Mouse (Mus musculus) liver, adult 2 months (tissue): ENCODE results near the gene Mmp15. TPM values are rescaled to one million over a fixed set of nuclear protein-coding genes. Genes with fewer than 3 reads are reported as not detected.

Experiments
- DNase-seq: peaks from one replicate; pipeline ENCODE4 v3.0.0-alpha.2; 2011; ENCODE audit warnings: low read depth, low spot score; ENCODE audit errors: extremely low read depth
- H3K27ac ChIP-seq: fragments of 200-500 bp; replicated peaks from 2 replicates; pipeline ENCODE4 v1.5.1; 2012; ENCODE audit warnings: low read depth, mild to moderate bottlenecking, control low read depth, inconsistent platforms, low read length; ENCODE audit not compliant: insufficient read depth
- H3K27me3 ChIP-seq: fragments of 200-500 bp; 2 replicates; pipeline ENCODE4 v1.6.1; 2012; ENCODE audit warnings: mild to moderate bottlenecking, moderate library complexity, low read length, inconsistent platforms; ENCODE audit not compliant: control insufficient read depth, insufficient read depth
- H3K36me3 ChIP-seq: fragments of 200-500 bp; 2 replicates; pipeline ENCODE4 v1.6.1; 2012; ENCODE audit warnings: low read length, inconsistent platforms; ENCODE audit not compliant: control insufficient read depth, insufficient read depth
- H3K4me1 ChIP-seq: fragments of 200-500 bp; 2 replicates; pipeline ENCODE4 v1.6.1; 2011; ENCODE audit warnings: low read length; ENCODE audit not compliant: control insufficient read depth, insufficient read depth
- H3K4me3 ChIP-seq: fragments of 200-500 bp; 2 replicates; pipeline ENCODE4 v1.5.1; 2011; ENCODE audit warnings: low read depth, mild to moderate bottlenecking, control low read depth, low read length, moderate library complexity; ENCODE audit not compliant: insufficient read depth
- H3K79me2 ChIP-seq: fragments of 200-500 bp; 2 replicates; pipeline ENCODE4 v1.6.1; 2012; ENCODE audit warnings: inconsistent platforms, mild to moderate bottlenecking, low read length, moderate library complexity; ENCODE audit not compliant: control insufficient read depth, insufficient read depth
- H3K9ac ChIP-seq: fragments of 200-500 bp; 2 replicates; pipeline ENCODE4 v1.6.1; 2012; ENCODE audit warnings: low read depth, mild to moderate bottlenecking, control low read depth, inconsistent platforms, low read length
- CTCF ChIP-seq: fragments of 200-500 bp; IDR thresholded peaks from 2 replicates; pipeline ENCODE4 v1.5.1; 2011; ENCODE audit warnings: low read depth, low read length, control low read depth
- POLR2A ChIP-seq: fragments of 200-500 bp; IDR thresholded peaks from 2 replicates; pipeline ENCODE4 v1.6.1; 2011; ENCODE audit warnings: low read length, control low read depth; ENCODE audit not compliant: insufficient read depth; ENCODE audit errors: extremely low read depth
- WGBS: fragments of 180-500 bp; shearing (Covaris S2); methylation state at CpG from one replicate; pipeline ENCODE4 v1.1.7; 2018; 5-methylcytosine and 5-hydroxymethylcytosine counted together
- polyA plus RNA-seq: library from polyadenylated mRNA; depleted of rRNA; stranded (reverse); fragments of >200 nt; gene quantifications from 2 replicates; pipeline ENCODE4 v1.2.3, GENCODE M21; 2012
- total RNA-seq: library from RNA; depleted of rRNA; stranded (reverse); fragments of >200 nt; gene quantifications from 2 replicates; pipeline ENCODE4 v1.2.3, GENCODE M21; 2014

Gene Mmp15
- total and polyA plus RNA-seq, 2 experiments: 6.5 to 16.5 TPM

GRCm38 (mm10) chr8:95392604-95393003 is 40.5 kb downstream of the Mmp15 start:
- Histone ChIP-seq H3K79me2 (no peaks in the 10 kb centered on the region), H3K36me3 (no peaks in the 10 kb centered on the region), H3K9ac (no peak overlapping the region), H3K4me1 (no peaks in the 10 kb centered on the region), H3K4me3 (no peak overlapping the region), H3K27ac (no peak overlapping the region), H3K27me3 (no peaks in the 10 kb centered on the region)
- 76% methylated on average over 5 of the region's 5 CpGs for WGBS
- no peak for DNase-seq
- no peak for TF ChIP-seq POLR2A
- no peak for TF ChIP-seq CTCF

DNA sequence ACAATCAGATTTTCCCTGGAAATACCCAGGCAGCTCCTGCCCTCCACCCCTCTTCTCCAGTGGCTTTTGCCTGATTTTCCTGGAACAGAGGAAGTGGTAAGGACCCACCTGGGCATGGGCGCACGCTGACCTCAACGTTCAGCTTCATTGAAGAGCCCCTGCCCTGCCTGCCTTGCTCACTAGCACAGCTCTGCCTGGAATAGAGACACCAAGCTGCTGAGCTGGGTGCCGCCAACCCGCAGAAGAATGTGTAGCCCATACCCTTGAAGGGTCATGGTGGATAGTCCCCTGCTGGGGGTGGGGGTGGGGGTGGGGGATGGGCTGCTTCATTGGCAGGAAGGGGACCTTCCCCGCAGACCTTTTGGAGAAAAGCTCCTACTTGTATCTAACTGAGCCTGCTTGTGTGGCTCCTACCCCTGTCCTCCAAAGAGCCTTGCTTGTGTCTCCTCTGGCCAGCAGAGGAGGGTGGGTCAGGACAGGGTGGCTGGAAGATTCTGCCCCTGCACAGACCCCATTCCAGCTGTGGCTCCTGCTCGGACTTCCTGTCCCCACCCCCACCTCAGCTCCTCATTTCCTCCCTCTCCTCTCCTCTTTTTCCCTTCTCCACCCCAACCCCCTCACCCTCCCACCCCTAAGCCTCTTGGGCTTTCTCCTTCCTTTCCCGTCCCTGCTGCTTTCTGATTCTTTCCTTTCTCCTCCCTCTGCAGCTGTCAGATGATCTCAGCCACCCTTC is 43.3 kb downstream of the Mmp15 start:
- Histone ChIP-seq H3K4me3 (no peak overlapping the region), H3K4me1 (no peaks in the 10 kb centered on the region), H3K79me2 (no peaks in the 10 kb centered on the region), H3K27ac (no peak overlapping the region), H3K9ac (no peak overlapping the region), H3K36me3 (no peaks in the 10 kb centered on the region), H3K27me3 (no peaks in the 10 kb centered on the region)
- TF ChIP-seq CTCF: no peak
- no peak for TF ChIP-seq POLR2A
- no peak for DNase-seq
- WGBS: 77% methylated on average over 8 of the region's 8 CpGs

GRCm38 (mm10) chr8:95396752-95397151 is 44.7 kb downstream of the Mmp15 start:
- no peak overlapping the region for H3K4me3 ChIP-seq
- no peaks in the 10 kb centered on the region for H3K79me2 ChIP-seq
- H3K36me3 ChIP-seq: no peaks in the 10 kb centered on the region
- TF ChIP-seq CTCF (no peak), POLR2A (no peak)
- 68% methylated on average over 11 of the region's 11 CpGs for WGBS
- H3K9ac ChIP-seq: no peak overlapping the region
- no peaks in the 10 kb centered on the region for H3K27me3 ChIP-seq
- DNase-seq: no peak
- H3K27ac ChIP-seq: no peak overlapping the region
- no peaks in the 10 kb centered on the region for H3K4me1 ChIP-seq

- no peaks in the 10 kb centered on the region for H3K36me3 ChIP-seq
- no peaks in the 10 kb centered on the region for H3K79me2 ChIP-seq
- no peaks in the 10 kb centered on the region for H3K27me3 ChIP-seq
- WGBS: 86% methylated on average over 5 of the region's 5 CpGs
- no peak overlapping the region for H3K27ac ChIP-seq
- H3K9ac ChIP-seq: no peak overlapping the region
- TF ChIP-seq CTCF (no peak), POLR2A (no peak)
- H3K4me3 ChIP-seq: no peak overlapping the region
- no peak for DNase-seq
- no peaks in the 10 kb centered on the region for H3K4me1 ChIP-seq
Measured at GRCm38 (mm10) chr8:95397201-95397600, 45.1 kb downstream of the Mmp15 start.

DNA sequence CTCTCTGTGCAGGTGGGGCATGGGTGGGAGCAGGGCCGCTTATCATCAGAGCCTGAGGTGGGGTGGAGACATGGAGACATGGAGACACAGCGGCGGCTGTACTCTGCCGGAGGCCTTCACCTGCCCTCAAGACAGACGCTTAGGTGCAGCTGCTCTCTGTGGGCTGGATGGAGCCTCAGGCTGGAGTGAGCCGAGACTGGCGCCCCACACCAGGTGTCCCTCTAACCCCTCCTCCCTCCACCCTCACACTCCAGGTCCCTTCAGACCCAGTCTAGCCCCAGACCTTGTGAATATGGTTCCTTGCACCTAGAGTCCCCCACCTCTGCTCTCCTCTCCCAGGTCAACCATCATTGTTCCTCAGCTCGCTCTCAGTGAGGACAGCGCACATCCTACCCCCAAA is 47.1 kb downstream of the Mmp15 start:
- no peak overlapping the region for H3K4me3 ChIP-seq
- no peak for TF ChIP-seq POLR2A
- TF ChIP-seq CTCF: no peak
- H3K27ac ChIP-seq: no peak overlapping the region
- no peaks in the 10 kb centered on the region for H3K79me2 ChIP-seq
- no peaks in the 10 kb centered on the region for H3K4me1 ChIP-seq
- H3K9ac ChIP-seq: no peak overlapping the region
- no peaks in the 10 kb centered on the region for H3K36me3 ChIP-seq
- H3K27me3 ChIP-seq: no peaks in the 10 kb centered on the region
- DNase-seq: no peak
- 84% methylated on average over 9 of the region's 9 CpGs for WGBS

DNA sequence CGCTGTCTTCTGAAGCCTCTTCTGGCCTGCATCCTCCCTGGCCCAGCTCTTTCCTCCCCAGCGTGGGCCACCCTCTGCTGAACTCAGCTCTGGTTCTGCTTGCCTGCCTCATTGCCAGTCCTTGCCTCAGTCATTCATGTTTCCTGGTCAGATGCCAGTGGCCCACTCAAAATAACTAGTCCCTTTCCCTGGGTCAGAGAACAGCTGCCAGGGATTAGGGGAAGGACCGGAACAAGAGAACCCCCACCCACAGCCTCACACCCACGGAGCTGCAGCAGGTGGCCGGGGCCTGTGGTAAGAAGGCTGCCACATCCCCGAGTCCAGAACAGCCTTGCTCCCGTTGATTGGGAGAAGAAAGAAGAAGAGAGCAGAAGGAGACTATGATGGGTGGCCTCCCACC is 49.0 kb downstream of the Mmp15 start:
- WGBS: 87% methylated on average over 7 of the region's 7 CpGs
- Histone ChIP-seq H3K4me3 (no peak overlapping the region), H3K4me1 (no peaks in the 10 kb centered on the region), H3K9ac (no peak overlapping the region), H3K79me2 (no peaks in the 10 kb centered on the region), H3K27me3 (no peaks in the 10 kb centered on the region), H3K27ac (no peak overlapping the region), H3K36me3 (no peaks in the 10 kb centered on the region)
- TF ChIP-seq CTCF (no peak), POLR2A (no peak)
- DNase-seq: no peak
